Comparison of ENCODE assay signal across 8 mouse cellular contexts in genomic region chr17:34795633-34796032, GRCm38 (mm10). TPM values are rescaled to one million over a fixed set of nuclear protein-coding genes. Genes with fewer than 3 reads are reported as not detected.
DNase-seq lines count a peak whose midpoint lies in the region; ATAC-seq and TF ChIP-seq lines count a peak whose summit lies in the region.

No protein-coding gene starts in this region.

- ATAC-seq in cerebellum, adult (ENCODE audit: insufficient number of reproducible peaks, low FRiP score, low TSS enrichment): no peak
- ATAC-seq in midbrain, postnatal 0 days (ENCODE audit: low FRiP score): no peak
- ATAC-seq in midbrain, embryonic 13.5 days: no peak
- ATAC-seq in embryonic facial prominence, embryonic 11.5 days (replicated peaks; ENCODE audit: insufficient number of reproducible peaks, low FRiP score, low TSS enrichment, low read depth): no peak
- no peak for ATAC-seq in liver, embryonic 14.5 days (ENCODE audit: insufficient read depth)

- no peak overlapping the region for H3K4me2 ChIP-seq in midbrain, postnatal 0 days (ENCODE audit: low read depth, low read length, poor library complexity, severe bottlenecking)
- H3K4me2 ChIP-seq in midbrain, embryonic 13.5 days (replicated peaks): no peak overlapping the region
- H3K4me2 ChIP-seq in embryonic facial prominence, embryonic 11.5 days (ENCODE audit: low read depth, low read length): no peak overlapping the region
- H3K4me2 ChIP-seq in liver, embryonic 14.5 days (ENCODE audit: low read depth): no peak overlapping the region

- H3K9me3 ChIP-seq in midbrain, postnatal 0 days (ENCODE audit: low read length): no peaks in the 10 kb centered on the region
- H3K9me3 ChIP-seq in midbrain, embryonic 13.5 days: peaks cover 9% of the 10 kb centered on the region
- H3K9me3 ChIP-seq in embryonic facial prominence, embryonic 11.5 days (replicated peaks; ENCODE audit: control insufficient read depth, low read length): no peaks in the 10 kb centered on the region
- H3K9me3 ChIP-seq in liver, embryonic 14.5 days (ENCODE audit: control insufficient read depth, low read length): no peaks in the 10 kb centered on the region

- no peak for TF ChIP-seq EP300 in liver, embryonic 14.5 days (IDR thresholded peaks at IDR 0.05; ENCODE audit: low read depth)

- DNase-seq in cerebellum, adult 11 months: peak; percentile 25
- no peak for DNase-seq in midbrain, postnatal 0 days (ENCODE audit: low spot score)
- DNase-seq in adrenal gland, postnatal 36 days: peak; percentile 84 to 87
- peak; percentile 47 for DNase-seq in embryonic facial prominence, embryonic 11.5 days (ENCODE audit: low spot score)
- DNase-seq in liver, embryonic 14.5 days (ENCODE audit: low read depth in 3 of 3, low spot score in 3 of 3): no peak
- DNase-seq in testis, postnatal 10 days (ENCODE audit: low spot score): peak; percentile 83

- 67% methylated on average over 9 of the region's 9 CpGs for WGBS in midbrain, postnatal 0 days
- WGBS in midbrain, embryonic 13.5 days: 61% methylated on average over 9 of the region's 9 CpGs
- WGBS in embryonic facial prominence, embryonic 11.5 days: 65% methylated on average over 9 of the region's 9 CpGs
- WGBS in liver, embryonic 14.5 days (ENCODE audit: insufficient replicate concordance): 58% methylated on average over 9 of the region's 9 CpGs

- TF ChIP-seq CTCF in midbrain, postnatal 0 days (IDR thresholded peaks at IDR 0.05): peak; percentile 53
- peak; percentile 74 for TF ChIP-seq CTCF in liver, embryonic 14.5 days (IDR thresholded peaks at IDR 0.05; ENCODE audit: low read depth)

- no peaks in the 10 kb centered on the region for H3K4me1 ChIP-seq in midbrain, postnatal 0 days (ENCODE audit: insufficient read depth, low read length)
- no peaks in the 10 kb centered on the region for H3K4me1 ChIP-seq in midbrain, embryonic 13.5 days (replicated peaks)
- no peaks in the 10 kb centered on the region for H3K4me1 ChIP-seq in embryonic facial prominence, embryonic 11.5 days (ENCODE audit: control insufficient read depth, insufficient read depth, low read length)
- no peaks in the 10 kb centered on the region for H3K4me1 ChIP-seq in liver, embryonic 14.5 days (replicated peaks; ENCODE audit: control insufficient read depth in 2 of 2, insufficient read depth in 2 of 2, low read length in 1 of 2)

- H3K27me3 ChIP-seq in midbrain, postnatal 0 days (ENCODE audit: insufficient read depth, low read length): no peaks in the 10 kb centered on the region
- H3K27me3 ChIP-seq in midbrain, embryonic 13.5 days: no peaks in the 10 kb centered on the region
- H3K27me3 ChIP-seq in embryonic facial prominence, embryonic 11.5 days (ENCODE audit: control insufficient read depth, insufficient read depth, low read length): no peaks in the 10 kb centered on the region
- H3K27me3 ChIP-seq in liver, embryonic 14.5 days (ENCODE audit: control insufficient read depth, insufficient read depth, low read length): no peaks in the 10 kb centered on the region

- H3K27ac ChIP-seq in midbrain, postnatal 0 days (ENCODE audit: low read depth, low read length): no peak overlapping the region
- no peak overlapping the region for H3K27ac ChIP-seq in midbrain, embryonic 13.5 days
- no peak overlapping the region for H3K27ac ChIP-seq in embryonic facial prominence, embryonic 11.5 days (replicated peaks; ENCODE audit: low read depth, low read length)
- no peak overlapping the region for H3K27ac ChIP-seq in liver, embryonic 14.5 days

- no peak overlapping the region for H3K4me3 ChIP-seq in midbrain, postnatal 0 days (ENCODE audit: low read depth, low read length)
- H3K4me3 ChIP-seq in midbrain, embryonic 13.5 days (replicated peaks): no peak overlapping the region
- no peak overlapping the region for H3K4me3 ChIP-seq in embryonic facial prominence, embryonic 11.5 days (ENCODE audit: low read depth, low read length)
- no peak overlapping the region for H3K4me3 ChIP-seq in liver, embryonic 14.5 days (ENCODE audit: insufficient read depth in 1 of 2, low read depth in 2 of 2, low read length in 2 of 2)

- no peaks in the 10 kb centered on the region for H3K36me3 ChIP-seq in midbrain, postnatal 0 days (ENCODE audit: insufficient read depth, low read length)
- H3K36me3 ChIP-seq in midbrain, embryonic 13.5 days: no peaks in the 10 kb centered on the region
- no peaks in the 10 kb centered on the region for H3K36me3 ChIP-seq in embryonic facial prominence, embryonic 11.5 days (replicated peaks; ENCODE audit: control insufficient read depth, insufficient read depth, low read depth, low read length)
- H3K36me3 ChIP-seq in liver, embryonic 14.5 days (replicated peaks; ENCODE audit: control insufficient read depth, insufficient read depth, low read depth): no peaks in the 10 kb centered on the region

- no peak overlapping the region for H3K9ac ChIP-seq in midbrain, postnatal 0 days (replicated peaks; ENCODE audit: low read length, poor library complexity, severe bottlenecking)
- H3K9ac ChIP-seq in midbrain, embryonic 13.5 days (replicated peaks): no peak overlapping the region
- no peak overlapping the region for H3K9ac ChIP-seq in embryonic facial prominence, embryonic 11.5 days (replicated peaks; ENCODE audit: low read length)
- no peak overlapping the region for H3K9ac ChIP-seq in liver, embryonic 14.5 days (replicated peaks)

RNA-seq across cellular contexts. Expression of gene Cyp21a1, which starts 8.7 kb away (rescaled TPM):
- not detected in 2 replicates for total RNA-seq in midbrain, postnatal 0 days (2014; rRNA removed)
- polyA plus RNA-seq in midbrain, postnatal 0 days (2015; fragmentation: Nextera tagmentation; extraction: Ambion mirVana): not detected in 2 replicates
- not detected in 2 replicates for polyA plus RNA-seq in midbrain, embryonic 13.5 days (2015; fragmentation: Nextera tagmentation; extraction: Ambion mirVana)
- total RNA-seq in adrenal gland, postnatal 36 days (2021): 1,000 to 10,000 TPM; 6,006 to 9,312 TPM
- not detected in 2 replicates for polyA plus RNA-seq in embryonic facial prominence, embryonic 11.5 days (2014; fragmentation: Nextera tagmentation; extraction: Ambion mirVana)
- polyA plus RNA-seq in liver, embryonic 14.5 days (2012; rRNA removed): 0.02 TPM in 1 of 2 replicates, not detected in the other
- not detected in 2 replicates for polyA plus RNA-seq in liver, embryonic 14.5 days (2014; fragmentation: Nextera tagmentation; extraction: Ambion mirVana)

RNA-seq across cellular contexts. Expression of gene Stk19, which starts 41.1 kb away (rescaled TPM):
- 25.8 and 30.4 TPM in 2 replicates for total RNA-seq in midbrain, postnatal 0 days (2014; rRNA removed)
- 48.6 and 50.3 TPM in 2 replicates for polyA plus RNA-seq in midbrain, postnatal 0 days (2015; fragmentation: Nextera tagmentation; extraction: Ambion mirVana)
- 38.5 and 40.5 TPM in 2 replicates for polyA plus RNA-seq in midbrain, embryonic 13.5 days (2015; fragmentation: Nextera tagmentation; extraction: Ambion mirVana)
- 10 to 100 TPM; 35.8 to 57.5 TPM for total RNA-seq in adrenal gland, postnatal 36 days (2021)
- 14.4 and 18.4 TPM in 2 replicates for polyA plus RNA-seq in embryonic facial prominence, embryonic 11.5 days (2014; fragmentation: Nextera tagmentation; extraction: Ambion mirVana)
- polyA plus RNA-seq in liver, embryonic 14.5 days (2012; rRNA removed): 12.8 and 14.8 TPM in 2 replicates
- polyA plus RNA-seq in liver, embryonic 14.5 days (2014; fragmentation: Nextera tagmentation; extraction: Ambion mirVana): 10.6 and 13.3 TPM in 2 replicates

RNA-seq across cellular contexts. Expression of gene Dxo, which starts 41.2 kb away (rescaled TPM):
- 34.5 and 40.7 TPM in 2 replicates for total RNA-seq in midbrain, postnatal 0 days (2014; rRNA removed)
- 56.4 and 59.1 TPM in 2 replicates for polyA plus RNA-seq in midbrain, postnatal 0 days (2015; fragmentation: Nextera tagmentation; extraction: Ambion mirVana)
- polyA plus RNA-seq in midbrain, embryonic 13.5 days (2015; fragmentation: Nextera tagmentation; extraction: Ambion mirVana): 74.7 and 76.1 TPM in 2 replicates
- total RNA-seq in adrenal gland, postnatal 36 days (2021): 10 to 100 TPM; 66.9 to 67.3 TPM
- polyA plus RNA-seq in embryonic facial prominence, embryonic 11.5 days (2014; fragmentation: Nextera tagmentation; extraction: Ambion mirVana): 65.3 and 68.1 TPM in 2 replicates
- polyA plus RNA-seq in liver, embryonic 14.5 days (2012; rRNA removed): 27.7 and 30.6 TPM in 2 replicates
- polyA plus RNA-seq in liver, embryonic 14.5 days (2014; fragmentation: Nextera tagmentation; extraction: Ambion mirVana): 24.0 and 28.1 TPM in 2 replicates

RNA-seq across cellular contexts. Expression of gene C4b, which starts 52.0 kb away (rescaled TPM):
- 1.2 and 1.5 TPM in 2 replicates for total RNA-seq in midbrain, postnatal 0 days (2014; rRNA removed)
- 0.67 and 0.76 TPM in 2 replicates for polyA plus RNA-seq in midbrain, postnatal 0 days (2015; fragmentation: Nextera tagmentation; extraction: Ambion mirVana)
- polyA plus RNA-seq in midbrain, embryonic 13.5 days (2015; fragmentation: Nextera tagmentation; extraction: Ambion mirVana): not detected in 2 replicates
- 100 to 1,000 TPM; 140 to 152 TPM for total RNA-seq in adrenal gland, postnatal 36 days (2021)
- polyA plus RNA-seq in embryonic facial prominence, embryonic 11.5 days (2014; fragmentation: Nextera tagmentation; extraction: Ambion mirVana): not detected in 2 replicates
- polyA plus RNA-seq in liver, embryonic 14.5 days (2012; rRNA removed): 2.6 and 2.9 TPM in 2 replicates
- 3.4 and 4.8 TPM in 2 replicates for polyA plus RNA-seq in liver, embryonic 14.5 days (2014; fragmentation: Nextera tagmentation; extraction: Ambion mirVana)

RNA-seq across cellular contexts. Expression of gene Skiv2l, which starts 54.4 kb away (rescaled TPM):
- total RNA-seq in midbrain, postnatal 0 days (2014; rRNA removed): 81.5 and 98.8 TPM in 2 replicates
- 45.1 and 50.2 TPM in 2 replicates for polyA plus RNA-seq in midbrain, postnatal 0 days (2015; fragmentation: Nextera tagmentation; extraction: Ambion mirVana)
- polyA plus RNA-seq in midbrain, embryonic 13.5 days (2015; fragmentation: Nextera tagmentation; extraction: Ambion mirVana): 59.3 and 61.3 TPM in 2 replicates
- total RNA-seq in adrenal gland, postnatal 36 days (2021): 10 to 100 TPM; 59.5 to 59.9 TPM
- polyA plus RNA-seq in embryonic facial prominence, embryonic 11.5 days (2014; fragmentation: Nextera tagmentation; extraction: Ambion mirVana): 27.1 and 31.9 TPM in 2 replicates
- 21.4 and 22.3 TPM in 2 replicates for polyA plus RNA-seq in liver, embryonic 14.5 days (2012; rRNA removed)
- 15.0 and 20.2 TPM in 2 replicates for polyA plus RNA-seq in liver, embryonic 14.5 days (2014; fragmentation: Nextera tagmentation; extraction: Ambion mirVana)

Comparison
In these comparisons a context has a peak if more than half of its experiments do, and no peak if none do; other contexts are left out.
1. DNase-seq: peak in cerebellum, adult 11 months (single experiment), adrenal gland, postnatal 36 days (2 of 2), embryonic facial prominence, embryonic 11.5 days (single experiment) and testis, postnatal 10 days (single experiment); none in midbrain, postnatal 0 days (single experiment) and liver, embryonic 14.5 days (0 of 3).